8 mouse cellular contexts compared by ENCODE assay signal in genomic region chr11:60912525-60912973, GRCm38 (mm10). TPM values are rescaled to one million over a fixed set of nuclear protein-coding genes. Genes with fewer than 3 reads are reported as not detected.
DNase-seq lines count a peak whose midpoint lies in the region; ATAC-seq and TF ChIP-seq lines count a peak whose summit lies in the region.

No protein-coding gene starts in this region.

- H3K4me2 ChIP-seq in kidney, postnatal 0 days (ENCODE audit: low read length) = peak overlapping the region; percentile 89
- H3K4me2 ChIP-seq in forebrain, embryonic 16.5 days (ENCODE audit: low read length) = peak overlapping the region; percentile 54

- H3K4me1 ChIP-seq in kidney, postnatal 0 days (replicated peaks; ENCODE audit: insufficient read depth, low read length) = peaks cover 17% of the 10 kb centered on the region; the same call in 1 of the 2 replicates
- peaks cover 28% of the 10 kb centered on the region for H3K4me1 ChIP-seq in forebrain, embryonic 16.5 days (replicated peaks; ENCODE audit: control insufficient read depth, insufficient read depth, low read length)

- in situ Hi-C loops in Patski (cut with MboI; ENCODE audit: low pct_unique_long_range_greater_than_20kb) = no loop called here

- H3K79me2 ChIP-seq in macrophage (ENCODE audit: inconsistent target) = peaks cover 41% of the 10 kb centered on the region; the same call in 1 of the 2 replicates

- no peaks in the 10 kb centered on the region for H3K27me3 ChIP-seq in kidney, postnatal 0 days (ENCODE audit: insufficient read depth, low read length)
- H3K27me3 ChIP-seq in Patski = no peaks in the 10 kb centered on the region
- no peaks in the 10 kb centered on the region for H3K27me3 ChIP-seq in forebrain, embryonic 16.5 days (replicated peaks; ENCODE audit: control insufficient read depth, insufficient read depth, low read length)

- no peak for DNase-seq in kidney, postnatal 0 days (ENCODE audit: low spot score)
- DNase-seq in kidney, postnatal 4 days = no peak
- no peak for DNase-seq in Patski (ENCODE audit: low read depth, low spot score)
- no peak for DNase-seq in left cerebral cortex, adult 11 months (ENCODE audit: low spot score)
- DNase-seq in left cerebral cortex, postnatal 14 days (ENCODE audit: low spot score in 2 of 2) = no peak
- no peak for DNase-seq in urinary bladder, postnatal 4 days (ENCODE audit: low spot score in 2 of 2)

- CTCF ChIA-PET in Patski (lab: Charles Lee) = interaction anchor here (1.1 kb wide), 1 partner anchor 82 kb away, joined by 3 read pairs; the partner anchor contains the start of gene Dhrs7b

- intact Hi-C loops in left cerebral cortex, postnatal 14 days (cut with DNase I) = no loop called here

- H3K36me3 ChIP-seq in kidney, postnatal 0 days (ENCODE audit: insufficient read depth, low read length) = no peaks in the 10 kb centered on the region
- no peaks in the 10 kb centered on the region for H3K36me3 ChIP-seq in forebrain, embryonic 16.5 days (ENCODE audit: control insufficient read depth, insufficient read depth)
- no peaks in the 10 kb centered on the region for H3K36me3 ChIP-seq in macrophage (ENCODE audit: inconsistent target)

- H3K9ac ChIP-seq in kidney, postnatal 0 days (ENCODE audit: low read depth, low read length) = peak overlapping the region; percentile 86; the same call in 1 of the 2 replicates
- peak overlapping the region; percentile 82 for H3K9ac ChIP-seq in forebrain, embryonic 16.5 days (replicated peaks; ENCODE audit: low read depth, low read length)

- no peak for ATAC-seq in kidney, postnatal 0 days (replicated peaks; ENCODE audit: low FRiP score, low read depth)
- peak; percentile 3 for ATAC-seq in Patski
- no peak for ATAC-seq in forebrain, embryonic 16.5 days

- H3K4me3 ChIP-seq in kidney, postnatal 0 days (replicated peaks; ENCODE audit: low read depth, low read length) = peak overlapping the region; percentile 91
- peak overlapping the region; percentile 84 for H3K4me3 ChIP-seq in forebrain, embryonic 16.5 days (replicated peaks; ENCODE audit: low read length)
- peak overlapping the region; percentile 71 for H3K4me3 ChIP-seq in macrophage (ENCODE audit: inconsistent target)

- 15% methylated on average over 7 of the region's 7 CpGs for WGBS in kidney, postnatal 0 days
- 29% methylated on average over 7 of the region's 7 CpGs for whole genome bisulfite sequencing in forebrain, embryonic 16.5 days
- WGBS in macrophage (ENCODE audit: missing documents) = 26% methylated on average over 7 of the region's 7 CpGs

- POLR2A ChIA-PET in Patski (lab: Charles Lee) = no interaction called here

- 0 out of 2 replicates have a peak overlapping the region, but pooled peaks have one; percentile 58 for H3K27ac ChIP-seq in kidney, postnatal 0 days
- no peak overlapping the region for H3K27ac ChIP-seq in forebrain, embryonic 16.5 days (ENCODE audit: low read length)
- peak overlapping the region; percentile 22 for H3K27ac ChIP-seq in macrophage

- TF ChIP-seq CTCF in kidney, postnatal 0 days (IDR thresholded peaks at IDR 0.05; ENCODE audit: low read depth) = no peak
- no peak for TF ChIP-seq CTCF in Patski (IDR thresholded peaks at IDR 0.05)

- no peaks in the 10 kb centered on the region for H3K9me3 ChIP-seq in kidney, postnatal 0 days (replicated peaks; ENCODE audit: low read length)
- no peaks in the 10 kb centered on the region for H3K9me3 ChIP-seq in forebrain, embryonic 16.5 days (ENCODE audit: control insufficient read depth, low read length)

RNA-seq across cellular contexts. Expression of gene Natd1, which starts 2.0 kb away (rescaled TPM):
- polyA plus RNA-seq in kidney, postnatal 0 days (2015; fragmentation: Nextera tagmentation; extraction: Ambion mirVana) = 20.7 and 21.1 TPM in 2 replicates
- 23.1 TPM for polyA plus RNA-seq in Patski (2021)
- 32.5 and 35.0 TPM in 2 replicates for polyA plus RNA-seq in forebrain, embryonic 16.5 days (2015; fragmentation: Nextera tagmentation; extraction: Ambion mirVana)
- total RNA-seq in macrophage (2018; cell fraction: chromatin; rRNA removed) = 10 to 100 TPM in 2 of 26 experiments, 1 to 10 TPM in 24; 1.0 to 17.6 (median 3.3) TPM
- 10 to 100 TPM in 24 of 26 experiments, 1 to 10 TPM in 2; 6.6 to 37.9 (median 19.6) TPM for total RNA-seq in macrophage (2018; cell fraction: cytosol; rRNA removed)
- 10 to 100 TPM in 8 of 26 experiments, 1 to 10 TPM in 18; 1.4 to 24.3 (median 6.3) TPM for total RNA-seq in macrophage (2018; cell fraction: nucleus; rRNA removed)
- 10.5 to 34.7 TPM (median 31.3 TPM) in 3 replicates for polyA plus RNA-seq in macrophage (2018)
- total RNA-seq in left cerebral cortex, postnatal 14 days (2021) = 10 to 100 TPM; 10.6 to 11.8 TPM

RNA-seq across cellular contexts. Expression of gene Map2k3, which starts 19.3 kb away (rescaled TPM):
- polyA plus RNA-seq in kidney, postnatal 0 days (2015; fragmentation: Nextera tagmentation; extraction: Ambion mirVana) = 83.5 and 90.1 TPM in 2 replicates
- polyA plus RNA-seq in Patski (2021) (54.6 TPM), macrophage (2018) (27.6 to 67.9 TPM (median 38.6 TPM) in 3 replicates)
- 33.6 and 38.1 TPM in 2 replicates for polyA plus RNA-seq in forebrain, embryonic 16.5 days (2015; fragmentation: Nextera tagmentation; extraction: Ambion mirVana)
- total RNA-seq in macrophage (2018; cell fraction: chromatin; rRNA removed) = 100 to 1,000 TPM in 12 of 26 experiments, 10 to 100 TPM in 14; 34.0 to 769 (median 90.4) TPM
- 100 to 1,000 TPM in 4 of 26 experiments, 10 to 100 TPM in 22; 21.9 to 176 (median 42.3) TPM for total RNA-seq in macrophage (2018; cell fraction: cytosol; rRNA removed)
- total RNA-seq in macrophage (2018; cell fraction: nucleus; rRNA removed) = 100 to 1,000 TPM in 11 of 26 experiments, 10 to 100 TPM in 15; 27.6 to 346 (median 55.5) TPM
- total RNA-seq in left cerebral cortex, postnatal 14 days (2021) = 10 to 100 TPM; 12.1 to 14.7 TPM

RNA-seq across cellular contexts. Expression of gene Tmem11, which starts 33.5 kb away (rescaled TPM):
- 55.9 and 57.8 TPM in 2 replicates for polyA plus RNA-seq in kidney, postnatal 0 days (2015; fragmentation: Nextera tagmentation; extraction: Ambion mirVana)
- polyA plus RNA-seq in Patski (2021) = 47.5 TPM
- 56.6 and 61.2 TPM in 2 replicates for polyA plus RNA-seq in forebrain, embryonic 16.5 days (2015; fragmentation: Nextera tagmentation; extraction: Ambion mirVana)
- 10 to 100 TPM in 11 of 26 experiments, 1 to 10 TPM in 15; 4.6 to 15.0 (median 9.0) TPM for total RNA-seq in macrophage (2018; cell fraction: chromatin; rRNA removed)
- 10 to 100 TPM; 14.3 to 34.9 (median 24.2) TPM for total RNA-seq in macrophage (2018; cell fraction: cytosol; rRNA removed)
- total RNA-seq in macrophage (2018; cell fraction: nucleus; rRNA removed) = 10 to 100 TPM in 18 of 26 experiments, 1 to 10 TPM in 8; 6.1 to 25.8 (median 14.1) TPM
- 18.3 to 26.9 TPM (median 20.6 TPM) in 3 replicates for polyA plus RNA-seq in macrophage (2018)
- total RNA-seq in left cerebral cortex, postnatal 14 days (2021) = 10 to 100 TPM; 24.7 to 27.0 TPM
